8 mouse cellular contexts compared by ENCODE assay signal in the genomic region with DNA sequence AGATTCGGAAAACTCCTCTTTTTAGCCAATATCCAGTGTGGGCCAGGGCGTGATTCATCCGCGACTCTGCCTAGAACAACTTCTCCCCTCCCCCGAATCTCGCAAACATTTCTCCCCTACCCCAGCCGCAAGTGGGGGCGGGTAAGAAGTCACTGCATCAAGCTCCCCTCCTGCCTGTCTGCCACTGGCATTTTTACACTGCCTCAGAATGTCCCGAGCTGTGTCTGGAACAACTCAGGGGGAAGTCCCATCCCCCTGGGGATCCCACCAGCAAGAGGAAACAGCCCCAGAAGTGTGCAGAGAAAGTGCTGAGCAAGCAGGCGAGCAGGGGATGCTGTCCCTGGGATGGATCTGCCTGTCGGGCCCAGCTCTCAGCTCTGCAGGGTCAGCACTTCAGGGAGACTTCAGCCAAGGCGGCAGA. TPM values are rescaled to one million over a fixed set of nuclear protein-coding genes. Genes with fewer than 3 reads are reported as not detected.
A peak's percentile ranks its signal among the peaks of the same experiment; 100 is the strongest.
DNase-seq lines count a peak whose midpoint lies in the region; ATAC-seq and TF ChIP-seq lines count a peak whose summit lies in the region.

No protein-coding gene starts in this region.

- peaks cover 8% of the 10 kb centered on the region; the same call in 1 of the 2 replicates for H3K27me3 ChIP-seq in heart, embryonic 14.5 days (ENCODE audit: control insufficient read depth, insufficient read depth, low read length)
- H3K27me3 ChIP-seq in myocyte (ENCODE audit: control insufficient read depth, insufficient read depth, insufficient read length), result no peaks in the 10 kb centered on the region

- no peak for TF ChIP-seq POLR2A in myocyte (IDR thresholded peaks at IDR 0.05; ENCODE audit: insufficient read length, low read depth)

- H3K9ac ChIP-seq in heart, embryonic 14.5 days (ENCODE audit: low read length), result no peak overlapping the region; the same call in 1 of the 2 replicates

- peaks cover 6 to 7% of the 10 kb centered on the region in 2 experiments for H3K4me1 ChIP-seq in heart, embryonic 14.5 days (ENCODE audit: control insufficient read depth in 2 of 2, insufficient read depth in 2 of 2, low read length in 2 of 2)

- 5% methylated on average over 12 of the region's 12 CpGs for WGBS in heart, embryonic 14.5 days

- H3K79me2 ChIP-seq in myocyte (ENCODE audit: control insufficient read depth, insufficient read depth), result no peaks in the 10 kb centered on the region

- H3K9me3 ChIP-seq in heart, embryonic 14.5 days (ENCODE audit: control insufficient read depth, low read length), result no peaks in the 10 kb centered on the region

- ATAC-seq in frontal cortex, adult (ENCODE audit: low TSS enrichment), result peak; percentile 39; the same call in 1 of the 2 replicates
- ATAC-seq in heart, embryonic 14.5 days (ENCODE audit: insufficient number of reproducible peaks, insufficient read depth, low FRiP score, low read depth), result no peak
- ATAC-seq in erythroid progenitor cell, adult 5-6 weeks (replicated peaks; ENCODE audit: low FRiP score, poor library complexity, severe bottlenecking), result no peak
- ATAC-seq in megakaryocyte progenitor cell, adult 5-6 weeks (replicated peaks; ENCODE audit: poor library complexity), result no peak

- H3K27ac ChIP-seq in heart, embryonic 14.5 days (replicated peaks in 1 of 2; ENCODE audit: control insufficient read depth in 1 of 2, insufficient read depth in 1 of 2, low read depth in 2 of 2, low read length in 2 of 2), result peak overlapping the region; percentile 31 to 50; a peak in 3 of 4 replicates

- no peak overlapping the region for H3ac ChIP-seq in myocyte (ENCODE audit: control insufficient read depth, insufficient read length)

- H3K4me3 ChIP-seq in heart, embryonic 14.5 days (ENCODE audit: control insufficient read depth in 1 of 2, insufficient read depth in 1 of 2, low read depth in 1 of 2, low read length in 2 of 2), result no peak overlapping the region
- no peak overlapping the region for H3K4me3 ChIP-seq in myocyte

- no peak for DNase-seq in frontal cortex, postnatal 25 days (ENCODE audit: low spot score in 2 of 2)
- peak; percentile 52 for DNase-seq in embryo, embryonic 10 days (ENCODE audit: low spot score)
- peak; percentile 59 to 80 for DNase-seq in left cerebral cortex, postnatal 10 days (ENCODE audit: extremely low spot score in 1 of 2, low spot score in 2 of 2)

- H3K4me2 ChIP-seq in heart, embryonic 14.5 days (ENCODE audit: low read length), result peak overlapping the region; percentile 37
- H3K4me2 ChIP-seq in myocyte (ENCODE audit: low read depth), result peak overlapping the region; percentile 41

- intact Hi-C loops in left cerebral cortex, postnatal 10 days (cut with DNase I), result no loop called here

- peaks cover 5% of the 10 kb centered on the region for H3K36me3 ChIP-seq in heart, embryonic 14.5 days (ENCODE audit: control insufficient read depth, insufficient read depth, low read length)
- H3K36me3 ChIP-seq in myocyte (ENCODE audit: control insufficient read depth, insufficient read depth), result no peaks in the 10 kb centered on the region

TF ChIP-seq in myocyte, 11 proteins besides CTCF, POLR2A, EP300 and RAD21:
- TF ChIP-seq TCF3 (IDR thresholded peaks at IDR 0.05; ENCODE audit: insufficient read length, low read depth) (no peak), E2F4 (IDR thresholded peaks at IDR 0.05; ENCODE audit: insufficient read depth) (no peak), TCF12 (IDR thresholded peaks at IDR 0.05; ENCODE audit: insufficient read depth, poor library complexity, severe bottlenecking) (no peak), SRF (IDR thresholded peaks at IDR 0.05; ENCODE audit: control insufficient read depth, insufficient read length, low read depth) (no peak), POLR2AphosphoS2 (IDR thresholded peaks at IDR 0.05; ENCODE audit: insufficient read length, low read depth) (no peak), REST (IDR thresholded peaks at IDR 0.05; ENCODE audit: insufficient read depth, insufficient read length) (no peak), MAX (IDR thresholded peaks at IDR 0.05; ENCODE audit: low read depth) (no peak), CEBPB (IDR thresholded peaks at IDR 0.05; ENCODE audit: insufficient read depth, poor library complexity, severe bottlenecking) (no peak), MYOG (IDR thresholded peaks at IDR 0.05; ENCODE audit: control insufficient read depth in 1 of 3, insufficient read depth in 1 of 3, insufficient read length in 2 of 3, low read depth in 2 of 3) (no peak), MYOD1 (IDR thresholded peaks at IDR 0.05; ENCODE audit: control insufficient read depth in 1 of 3, insufficient read length in 2 of 3, low read depth in 2 of 3) (no peak), USF1 (IDR thresholded peaks at IDR 0.05; ENCODE audit: low read depth) (no peak)

RNA-seq across cellular contexts. Expression of gene Iscu, which starts 11.0 kb away (rescaled TPM):
- 128 and 132 TPM in 2 replicates for polyA plus RNA-seq in heart, embryonic 14.5 days (2014; fragmentation: Nextera tagmentation; extraction: Ambion mirVana)
- total RNA-seq in left cerebral cortex, postnatal 10 days (2021), result 10 to 100 TPM; 72.7 to 78.3 TPM
- 163 TPM for polyA plus RNA-seq in myocyte (2012; fragmentation: generic; extraction: Trizol)
- total RNA-seq in erythroid progenitor cell, adult 5-6 weeks (2015; ENCODE audit: low replicate concordance), result 54.9 and 75.3 TPM in 2 replicates
- 36.4 and 52.0 TPM in 2 replicates for total RNA-seq in erythroid progenitor cell, adult 5-6 weeks (2017; ENCODE audit: low replicate concordance)
- total RNA-seq in megakaryocyte progenitor cell, adult 5-6 weeks (2015), result 108 TPM in 2 replicates
- total RNA-seq in megakaryocyte progenitor cell, adult 5-6 weeks (2017), result 87.2 and 98.4 TPM in 2 replicates

RNA-seq across cellular contexts. Expression of gene Sart3, which starts 11.3 kb away (rescaled TPM):
- polyA plus RNA-seq in heart, embryonic 14.5 days (2014; fragmentation: Nextera tagmentation; extraction: Ambion mirVana), result 25.9 and 27.7 TPM in 2 replicates
- 10 to 100 TPM; 29.1 to 35.0 TPM for total RNA-seq in left cerebral cortex, postnatal 10 days (2021)
- 29.3 TPM for polyA plus RNA-seq in myocyte (2012; fragmentation: generic; extraction: Trizol)
- total RNA-seq in erythroid progenitor cell, adult 5-6 weeks (2015; ENCODE audit: low replicate concordance), result 8.4 and 22.0 TPM in 2 replicates
- 32.1 and 44.9 TPM in 2 replicates for total RNA-seq in erythroid progenitor cell, adult 5-6 weeks (2017; ENCODE audit: low replicate concordance)
- total RNA-seq in megakaryocyte progenitor cell, adult 5-6 weeks (2015), result 16.2 and 17.2 TPM in 2 replicates
- total RNA-seq in megakaryocyte progenitor cell, adult 5-6 weeks (2017), result 26.0 and 37.7 TPM in 2 replicates

RNA-seq across cellular contexts. Expression of gene Tmem119, which starts 16.7 kb away (rescaled TPM):
- polyA plus RNA-seq in heart, embryonic 14.5 days (2014; fragmentation: Nextera tagmentation; extraction: Ambion mirVana), result 6.1 and 7.8 TPM in 2 replicates
- total RNA-seq in left cerebral cortex, postnatal 10 days (2021), result 10 to 100 TPM; 12.0 to 16.0 TPM
- 62.0 TPM for polyA plus RNA-seq in myocyte (2012; fragmentation: generic; extraction: Trizol)
- total RNA-seq in erythroid progenitor cell, adult 5-6 weeks (2015; ENCODE audit: low replicate concordance), result 2.9 TPM in 1 of 2 replicates, not detected in the other
- 3.0 TPM in 1 of 2 replicates, not detected in the other for total RNA-seq in erythroid progenitor cell, adult 5-6 weeks (2017; ENCODE audit: low replicate concordance)
- 6.5 and 7.2 TPM in 2 replicates for total RNA-seq in megakaryocyte progenitor cell, adult 5-6 weeks (2015)
- total RNA-seq in megakaryocyte progenitor cell, adult 5-6 weeks (2017), result 5.6 and 8.2 TPM in 2 replicates

RNA-seq across cellular contexts. Expression of gene Ficd, which starts 48.0 kb away (rescaled TPM):
- polyA plus RNA-seq in heart, embryonic 14.5 days (2014; fragmentation: Nextera tagmentation; extraction: Ambion mirVana), result 4.0 and 4.6 TPM in 2 replicates
- total RNA-seq in left cerebral cortex, postnatal 10 days (2021), result 1 to 10 TPM; 7.2 to 8.0 TPM
- 5.0 TPM for polyA plus RNA-seq in myocyte (2012; fragmentation: generic; extraction: Trizol)
- 1.4 TPM in 1 of 2 replicates, not detected in the other for total RNA-seq in erythroid progenitor cell, adult 5-6 weeks (2015; ENCODE audit: low replicate concordance)
- total RNA-seq in erythroid progenitor cell, adult 5-6 weeks (2017; ENCODE audit: low replicate concordance), result 0.30 and 2.2 TPM in 2 replicates
- total RNA-seq in megakaryocyte progenitor cell, adult 5-6 weeks (2015), result 2.5 and 3.1 TPM in 2 replicates
- 1.5 and 2.6 TPM in 2 replicates for total RNA-seq in megakaryocyte progenitor cell, adult 5-6 weeks (2017)

RNA-seq across cellular contexts. Expression of gene Selplg, which starts 48.9 kb away (rescaled TPM):
- 2.3 and 3.1 TPM in 2 replicates for polyA plus RNA-seq in heart, embryonic 14.5 days (2014; fragmentation: Nextera tagmentation; extraction: Ambion mirVana)
- total RNA-seq in left cerebral cortex, postnatal 10 days (2021), result 10 to 100 TPM; 16.1 to 18.7 TPM
- polyA plus RNA-seq in myocyte (2012; fragmentation: generic; extraction: Trizol), result not detected
- total RNA-seq in erythroid progenitor cell, adult 5-6 weeks (2015; ENCODE audit: low replicate concordance), result 81.1 and 83.0 TPM in 2 replicates
- total RNA-seq in erythroid progenitor cell, adult 5-6 weeks (2017; ENCODE audit: low replicate concordance), result 26.7 and 29.5 TPM in 2 replicates
- 244 and 245 TPM in 2 replicates for total RNA-seq in megakaryocyte progenitor cell, adult 5-6 weeks (2015)
- 82.0 and 99.0 TPM in 2 replicates for total RNA-seq in megakaryocyte progenitor cell, adult 5-6 weeks (2017)

Comparison
In these comparisons a context has a peak if more than half of its experiments do, and no peak if none do; other contexts are left out.
1. DNase-seq: peak in embryo, embryonic 10 days (single experiment) and left cerebral cortex, postnatal 10 days (2 of 2); none in frontal cortex, postnatal 25 days (0 of 2).